Mouse (Mus musculus) telencephalon, adult 2 months (tissue): ENCODE results near the gene Gpr19.

Experiments
- DNase-seq: peaks from one replicate; pipeline ENCODE4 v3.0.0-alpha.2; 2011; ENCODE audit warnings: low read depth, low spot score

Gene Gpr19

GRCm38 (mm10) chr6:134923670-134924069 is 25.3 kb upstream of the Gpr19 start:
- no peak for DNase-seq

GRCm38 (mm10) chr6:134922511-134923195 is 24.3 kb upstream of the Gpr19 start:
- DNase-seq, result no peak

- no peak for DNase-seq
These were observed 23.5 kb upstream of the Gpr19 start for GRCm38 (mm10) chr6:134921695-134922510.

GRCm38 (mm10) chr6:134921014-134921694 is 22.8 kb upstream of the Gpr19 start:
- no peak for DNase-seq

GRCm38 (mm10) chr6:134920190-134921013 is 22.0 kb upstream of the Gpr19 start, which contains the start of gene Cdkn1b:
TSS of gene Cdkn1b (plus strand) at chr6:134920401.
- DNase-seq, result peak; percentile 94

GRCm38 (mm10) chr6:134919511-134920189 is 21.3 kb upstream of the Gpr19 start:
- DNase-seq, result no peak

GRCm38 (mm10) chr6:134918769-134919168 is 20.4 kb upstream of the Gpr19 start:
- no peak for DNase-seq

GRCm38 (mm10) chr6:134917087-134917486 is 18.7 kb upstream of the Gpr19 start:
- peak; percentile 42 for DNase-seq

GRCm38 (mm10) chr6:134916641-134917040 is 18.3 kb upstream of the Gpr19 start:
- no peak for DNase-seq

GRCm38 (mm10) chr6:134914523-134914922 is 16.1 kb upstream of the Gpr19 start:
- no peak for DNase-seq

GRCm38 (mm10) chr6:134905811-134906210 is 7.4 kb upstream of the Gpr19 start:
- no peak for DNase-seq

GRCm38 (mm10) chr6:134903891-134904884 is 5.8 kb upstream of the Gpr19 start:
- DNase-seq, result no peak

GRCm38 (mm10) chr6:134903368-134903767 is 5.0 kb upstream of the Gpr19 start:
- no peak for DNase-seq

- peak; percentile 68 for DNase-seq
These were observed 809 bp downstream of the Gpr19 start for GRCm38 (mm10) chr6:134897443-134898094.

GRCm38 (mm10) chr6:134896570-134897436 is 1.6 kb downstream of the Gpr19 start:
- DNase-seq, result no peak

- no peak for DNase-seq
These were observed 7.9 kb downstream of the Gpr19 start for GRCm38 (mm10) chr6:134890436-134890835.

- DNase-seq, result no peak
These were observed 8.6 kb downstream of the Gpr19 start for GRCm38 (mm10) chr6:134889763-134890162.

GRCm38 (mm10) chr6:134888563-134889017 is 9.8 kb downstream of the Gpr19 start:
- peak; percentile 72 for DNase-seq
